Mouse (Mus musculus): ENCODE results near the gene Myadm. TPM values are rescaled to one million over a fixed set of nuclear protein-coding genes. Genes with fewer than 3 reads are reported as not detected.

Gene Myadm
- 37.7 and 40.2 TPM in 2 replicates for polyA plus RNA-seq (2014; fragmentation: Nextera tagmentation; extraction: Ambion mirVana)

DNA sequence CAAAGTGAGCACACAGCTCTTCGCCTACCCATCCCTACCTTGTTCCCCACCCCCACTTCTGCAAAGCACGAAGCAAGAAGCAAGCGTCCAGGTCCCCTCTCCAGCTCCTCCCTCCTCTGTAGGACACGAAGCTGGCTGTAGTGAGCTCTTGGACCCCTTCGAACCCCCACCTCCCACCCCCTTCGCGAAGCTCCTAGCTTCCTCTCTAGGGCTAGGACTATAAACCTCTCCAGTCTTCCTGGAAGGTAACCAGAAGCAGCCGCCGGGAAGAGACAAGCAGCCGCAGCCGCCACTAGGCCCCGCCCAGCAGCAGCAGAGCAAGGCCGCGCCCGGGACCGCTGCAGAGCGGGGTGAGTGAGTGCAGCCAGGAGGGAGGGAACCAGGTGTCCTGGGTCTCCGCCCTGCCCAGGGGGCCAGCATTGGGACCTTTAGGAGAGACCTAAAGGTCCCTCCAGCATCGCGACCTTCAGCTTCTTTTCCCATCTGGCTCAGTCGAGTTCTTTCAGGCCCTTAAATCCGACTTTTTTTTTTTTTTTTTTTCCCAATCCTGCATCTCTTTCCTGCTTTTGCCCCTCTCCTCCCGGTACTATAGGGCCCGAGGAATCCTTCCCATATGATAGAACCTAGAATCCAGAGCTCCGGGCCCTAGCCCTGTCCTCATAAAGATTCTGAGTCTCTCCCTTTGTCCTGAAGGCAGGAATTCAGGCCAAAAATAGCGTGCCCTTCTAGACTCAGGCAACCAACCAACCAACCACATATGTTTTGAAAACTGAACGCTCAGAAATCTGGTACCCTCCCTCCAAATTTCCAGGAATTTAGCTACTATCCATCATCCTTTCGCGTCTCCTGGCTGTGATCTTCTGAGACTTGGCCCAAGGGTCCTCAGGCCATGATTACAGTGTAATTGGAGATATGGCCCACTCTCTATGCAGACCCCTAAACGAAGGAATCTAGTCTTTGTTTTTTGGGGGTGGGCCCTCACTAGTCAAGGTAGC is at the start of gene Myadm, which contains the start of gene Prkcg:
Myadm (plus strand) TSS at position 105 of the 995 bp plus-strand sequence.
Prkcg (plus strand) TSS at position 204 of the 995 bp plus-strand sequence.
- Histone ChIP-seq H3K4me3 (ENCODE audit: low read depth, low read length) (peak within 1 kb of the TSS; percentile 36), H3K4me1 (ENCODE audit: control insufficient read depth, insufficient read depth, low read length) (peaks cover 4% of the 10 kb centered on the region; the same call in 1 of the 2 replicates), H3K9me3 (ENCODE audit: control insufficient read depth, low read length) (no peaks in the 10 kb centered on the region; the same call in 1 of the 2 replicates), H3K27ac (replicated peaks; ENCODE audit: low read depth, low read length) (peak within 1 kb of the TSS; percentile 68), H3K9ac (ENCODE audit: low read length) (peak within 1 kb of the TSS; percentile 73), H3K27me3 (ENCODE audit: control insufficient read depth, insufficient read depth, low read length) (no peaks in the 10 kb centered on the region), H3K4me2 (ENCODE audit: low read depth, severe bottlenecking) (peak within 1 kb of the TSS; percentile 52), H3K36me3 (ENCODE audit: control insufficient read depth, insufficient read depth, low read length) (no peaks in the 10 kb centered on the region)
- DNase-seq (ENCODE audit: low spot score): peak; percentile 83
- WGBS: 2% methylated on average over 30 of the region's 30 CpGs
- peak; percentile 41 for ATAC-seq (ENCODE audit: insufficient number of reproducible peaks, low FRiP score, low TSS enrichment, low read depth)

GRCm38 (mm10) chr7:3239193-3239592 is 49.7 kb upstream of the Myadm start:
- H3K36me3 ChIP-seq (ENCODE audit: control insufficient read depth, insufficient read depth, low read length): no peaks in the 10 kb centered on the region
- DNase-seq (ENCODE audit: low spot score) (no peak), ATAC-seq (ENCODE audit: insufficient number of reproducible peaks, low FRiP score, low TSS enrichment, low read depth) (no peak)
- no peaks in the 10 kb centered on the region for H3K27me3 ChIP-seq (ENCODE audit: control insufficient read depth, insufficient read depth, low read length)
- H3K27ac ChIP-seq (replicated peaks; ENCODE audit: low read depth, low read length): no peak overlapping the region
- H3K9me3 ChIP-seq (ENCODE audit: control insufficient read depth, low read length): no peaks in the 10 kb centered on the region; the same call in 1 of the 2 replicates
- 86% methylated on average over 2 of the region's 2 CpGs for WGBS
- H3K4me2 ChIP-seq (ENCODE audit: low read depth, severe bottlenecking): no peak overlapping the region
- no peak overlapping the region for H3K4me3 ChIP-seq (ENCODE audit: low read depth, low read length)
- H3K9ac ChIP-seq (ENCODE audit: low read length): no peak overlapping the region
- H3K4me1 ChIP-seq (ENCODE audit: control insufficient read depth, insufficient read depth, low read length): no peaks in the 10 kb centered on the region

DNA sequence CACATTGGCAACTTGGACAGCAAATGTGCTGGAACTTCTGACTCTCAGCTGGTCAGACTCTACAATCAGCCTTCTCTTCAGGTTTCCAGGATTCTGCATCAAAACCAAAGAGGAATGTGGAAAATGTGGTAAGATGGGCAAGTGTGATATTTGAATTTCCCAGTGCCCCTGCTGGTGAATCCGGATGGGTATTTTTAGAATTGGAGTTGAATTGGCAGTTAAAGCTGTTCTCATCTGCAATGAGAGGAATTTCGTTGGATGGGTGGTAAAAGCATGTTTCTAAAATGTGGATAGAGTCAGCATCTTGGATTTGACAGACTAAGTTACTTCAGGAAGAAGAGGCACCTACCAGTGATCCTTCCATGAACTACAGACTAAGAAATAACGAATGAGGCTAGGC is 28.2 kb upstream of the Myadm start:
- no peak overlapping the region for H3K27ac ChIP-seq (replicated peaks; ENCODE audit: low read depth, low read length)
- no peak overlapping the region for H3K4me2 ChIP-seq (ENCODE audit: low read depth, severe bottlenecking)
- no peaks in the 10 kb centered on the region for H3K9me3 ChIP-seq (ENCODE audit: control insufficient read depth, low read length)
- 77% methylated on average over 3 of the region's 3 CpGs for WGBS
- no peak for ATAC-seq (ENCODE audit: insufficient number of reproducible peaks, low FRiP score, low TSS enrichment, low read depth)
- no peak for DNase-seq (ENCODE audit: low spot score)
- no peak overlapping the region for H3K4me3 ChIP-seq (ENCODE audit: low read depth, low read length)
- no peak overlapping the region for H3K9ac ChIP-seq (ENCODE audit: low read length)
- peaks cover 5% of the 10 kb centered on the region; the same call in 1 of the 2 replicates for H3K27me3 ChIP-seq (ENCODE audit: control insufficient read depth, insufficient read depth, low read length)
- H3K36me3 ChIP-seq (ENCODE audit: control insufficient read depth, insufficient read depth, low read length): no peaks in the 10 kb centered on the region
- H3K4me1 ChIP-seq (ENCODE audit: control insufficient read depth, insufficient read depth, low read length): no peaks in the 10 kb centered on the region

- ATAC-seq (ENCODE audit: insufficient number of reproducible peaks, low FRiP score, low TSS enrichment, low read depth) (no peak), DNase-seq (ENCODE audit: low spot score) (no peak)
- H3K4me1 ChIP-seq (ENCODE audit: control insufficient read depth, insufficient read depth, low read length): no peaks in the 10 kb centered on the region
- peaks cover 5% of the 10 kb centered on the region; the same call in 1 of the 2 replicates for H3K27me3 ChIP-seq (ENCODE audit: control insufficient read depth, insufficient read depth, low read length)
- no peaks in the 10 kb centered on the region for H3K9me3 ChIP-seq (ENCODE audit: control insufficient read depth, low read length)
- no peaks in the 10 kb centered on the region for H3K36me3 ChIP-seq (ENCODE audit: control insufficient read depth, insufficient read depth, low read length)
- no peak overlapping the region for H3K9ac ChIP-seq (ENCODE audit: low read length)
- no peak overlapping the region for H3K27ac ChIP-seq (replicated peaks; ENCODE audit: low read depth, low read length)
- 71% methylated on average over 4 of the region's 4 CpGs for WGBS
- H3K4me2 ChIP-seq (ENCODE audit: low read depth, severe bottlenecking): no peak overlapping the region
- H3K4me3 ChIP-seq (ENCODE audit: low read depth, low read length): no peak overlapping the region
Observed at GRCm38 (mm10) chr7:3261446-3261845, 27.4 kb upstream of the Myadm start.

DNA sequence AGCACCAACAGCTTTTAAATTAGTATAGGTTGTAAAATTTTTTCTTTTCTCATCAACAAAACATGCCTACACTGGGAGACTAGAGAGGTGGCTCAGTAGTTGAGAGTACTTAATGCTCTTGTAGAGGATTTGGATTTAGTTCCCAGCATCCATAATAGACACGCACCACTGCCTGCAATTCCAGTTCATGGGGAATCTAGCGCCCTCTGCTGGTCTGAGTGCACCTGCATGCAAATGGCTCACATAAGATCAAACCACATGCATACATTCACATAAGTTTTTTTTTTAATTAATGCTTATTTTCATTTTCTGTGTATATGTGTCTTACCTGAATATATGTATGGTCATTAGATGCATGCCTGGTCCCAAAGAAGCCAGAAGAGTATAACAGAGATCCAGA is 26.1 kb upstream of the Myadm start:
- no peak overlapping the region for H3K27ac ChIP-seq (replicated peaks; ENCODE audit: low read depth, low read length)
- no peaks in the 10 kb centered on the region for H3K4me1 ChIP-seq (ENCODE audit: control insufficient read depth, insufficient read depth, low read length)
- no peak for ATAC-seq (ENCODE audit: insufficient number of reproducible peaks, low FRiP score, low TSS enrichment, low read depth)
- H3K27me3 ChIP-seq (ENCODE audit: control insufficient read depth, insufficient read depth, low read length): peaks cover 5% of the 10 kb centered on the region; the same call in 1 of the 2 replicates
- 42% methylated on average over 2 of the region's 2 CpGs for WGBS
- no peak overlapping the region for H3K4me3 ChIP-seq (ENCODE audit: low read depth, low read length)
- DNase-seq (ENCODE audit: low spot score): peak; percentile 41
- no peak overlapping the region for H3K4me2 ChIP-seq (ENCODE audit: low read depth, severe bottlenecking)
- H3K9ac ChIP-seq (ENCODE audit: low read length): no peak overlapping the region
- no peaks in the 10 kb centered on the region for H3K36me3 ChIP-seq (ENCODE audit: control insufficient read depth, insufficient read depth, low read length)
- H3K9me3 ChIP-seq (ENCODE audit: control insufficient read depth, low read length): no peaks in the 10 kb centered on the region

GRCm38 (mm10) chr7:3264390-3265022 is 24.4 kb upstream of the Myadm start:
- peak overlapping the region; percentile 14; the same call in 1 of the 2 replicates for H3K4me3 ChIP-seq (ENCODE audit: low read depth, low read length)
- H3K4me2 ChIP-seq (ENCODE audit: low read depth, severe bottlenecking): no peak overlapping the region; the same call in 1 of the 2 replicates
- ATAC-seq (ENCODE audit: insufficient number of reproducible peaks, low FRiP score, low TSS enrichment, low read depth) (no peak), DNase-seq (ENCODE audit: low spot score) (no peak)
- no peak overlapping the region for H3K9ac ChIP-seq (ENCODE audit: low read length)
- WGBS: 30% methylated on average over 22 of the region's 22 CpGs
- no peaks in the 10 kb centered on the region for H3K36me3 ChIP-seq (ENCODE audit: control insufficient read depth, insufficient read depth, low read length)
- H3K27ac ChIP-seq (replicated peaks; ENCODE audit: low read depth, low read length): no peak overlapping the region
- no peaks in the 10 kb centered on the region for H3K9me3 ChIP-seq (ENCODE audit: control insufficient read depth, low read length)
- H3K4me1 ChIP-seq (ENCODE audit: control insufficient read depth, insufficient read depth, low read length): no peaks in the 10 kb centered on the region
- H3K27me3 ChIP-seq (ENCODE audit: control insufficient read depth, insufficient read depth, low read length): peaks cover 5% of the 10 kb centered on the region; the same call in 1 of the 2 replicates

- DNase-seq (ENCODE audit: low spot score) (no peak), ATAC-seq (ENCODE audit: insufficient number of reproducible peaks, low FRiP score, low TSS enrichment, low read depth) (no peak)
- H3K4me2 ChIP-seq (ENCODE audit: low read depth, severe bottlenecking): no peak overlapping the region
- H3K36me3 ChIP-seq (ENCODE audit: control insufficient read depth, insufficient read depth, low read length): no peaks in the 10 kb centered on the region
- H3K4me1 ChIP-seq (ENCODE audit: control insufficient read depth, insufficient read depth, low read length): no peaks in the 10 kb centered on the region
- no peak overlapping the region for H3K4me3 ChIP-seq (ENCODE audit: low read depth, low read length)
- peaks cover 5% of the 10 kb centered on the region; the same call in 1 of the 2 replicates for H3K27me3 ChIP-seq (ENCODE audit: control insufficient read depth, insufficient read depth, low read length)
- H3K9me3 ChIP-seq (ENCODE audit: control insufficient read depth, low read length): no peaks in the 10 kb centered on the region
- no peak overlapping the region for H3K9ac ChIP-seq (ENCODE audit: low read length)
- no peak overlapping the region for H3K27ac ChIP-seq (replicated peaks; ENCODE audit: low read depth, low read length)
- 67% methylated on average over 6 of the region's 6 CpGs for WGBS
Observed at GRCm38 (mm10) chr7:3265311-3265710, 23.6 kb upstream of the Myadm start.

DNA sequence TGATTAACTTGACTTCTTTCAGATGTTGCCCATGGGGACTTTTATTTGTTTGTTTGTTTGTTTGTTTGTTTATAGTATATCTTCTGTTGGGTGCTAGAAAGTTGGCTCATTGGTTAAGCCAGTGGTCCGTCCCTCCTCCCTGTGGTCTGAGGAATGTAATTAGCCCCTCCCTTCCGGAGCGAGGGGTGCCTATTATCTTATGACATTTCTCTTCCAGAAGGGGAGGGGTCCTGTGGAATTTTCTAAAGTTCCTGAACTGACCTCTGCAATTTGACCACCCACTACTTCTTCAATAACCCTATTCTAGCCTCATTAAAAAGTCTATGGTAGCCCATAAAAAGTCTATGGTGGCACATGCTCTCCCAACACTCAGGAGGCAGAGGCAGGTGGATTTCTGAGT is 21.6 kb upstream of the Myadm start:
- ATAC-seq (ENCODE audit: insufficient number of reproducible peaks, low FRiP score, low TSS enrichment, low read depth) (no peak), DNase-seq (ENCODE audit: low spot score) (no peak)
- no peak overlapping the region for H3K4me2 ChIP-seq (ENCODE audit: low read depth, severe bottlenecking)
- WGBS: 71% methylated on average over 3 of the region's 3 CpGs
- H3K9me3 ChIP-seq (ENCODE audit: control insufficient read depth, low read length): no peaks in the 10 kb centered on the region
- no peaks in the 10 kb centered on the region for H3K4me1 ChIP-seq (ENCODE audit: control insufficient read depth, insufficient read depth, low read length)
- no peak overlapping the region for H3K27ac ChIP-seq (replicated peaks; ENCODE audit: low read depth, low read length)
- no peak overlapping the region for H3K4me3 ChIP-seq (ENCODE audit: low read depth, low read length)
- H3K36me3 ChIP-seq (ENCODE audit: control insufficient read depth, insufficient read depth, low read length): no peaks in the 10 kb centered on the region
- H3K27me3 ChIP-seq (ENCODE audit: control insufficient read depth, insufficient read depth, low read length): peaks cover 5% of the 10 kb centered on the region; the same call in 1 of the 2 replicates
- no peak overlapping the region for H3K9ac ChIP-seq (ENCODE audit: low read length)

Data from limb, embryonic 11.5 days (tissue).